Mouse (Mus musculus) cerebellum, adult 2 months (tissue): ENCODE results near the gene Agpat1.

Experiments used
- CTCF ChIP-seq: fragments of 200-500 bp; IDR thresholded peaks from 2 replicates; pipeline ENCODE4 v1.5.1; 2011; ENCODE audit warnings: low read depth, mild to moderate bottlenecking, control low read depth, low read length, moderate library complexity, borderline replicate concordance; ENCODE audit not compliant: insufficient read depth
- POLR2A ChIP-seq: fragments of 200-500 bp; IDR thresholded peaks from 2 replicates; pipeline ENCODE4 v1.6.1; 2011; ENCODE audit warnings: low read length, control low read depth, borderline replicate concordance; ENCODE audit not compliant: insufficient read depth

DNA sequence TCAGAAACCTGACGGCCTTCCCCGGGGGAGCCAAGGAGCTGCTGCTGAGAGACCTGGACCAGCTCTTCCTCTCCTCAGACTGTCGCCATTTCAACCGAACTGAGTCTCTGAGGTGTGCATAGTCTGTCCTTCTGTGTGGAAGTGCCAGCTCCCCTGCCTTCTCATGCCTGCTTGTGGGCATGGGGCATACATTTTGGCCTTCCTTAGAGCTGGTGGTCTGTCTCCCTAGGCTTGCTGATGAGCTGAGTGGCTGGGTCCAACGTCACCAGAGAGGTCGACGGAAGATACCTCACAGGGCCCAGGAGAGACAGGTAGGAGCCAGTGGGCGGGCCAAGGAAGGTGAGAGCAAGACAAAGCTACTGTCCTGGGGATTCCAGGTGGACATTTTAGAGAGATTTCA lies 48.9 kb downstream of the Agpat1 start:
- TF ChIP-seq CTCF (no peak), POLR2A (no peak)
